Mouse (Mus musculus) testis, adult 2 months (tissue): ENCODE results near the gene Pced1a.

Experiments used
- CTCF ChIP-seq: fragments of 200-500 bp; IDR thresholded peaks from 2 replicates; pipeline ENCODE4 v1.5.1; 2012; ENCODE audit warnings: low read depth, mild to moderate bottlenecking, inconsistent platforms, low read length, moderate library complexity; ENCODE audit not compliant: control insufficient read depth, insufficient read depth, insufficient replicate concordance
- POLR2A ChIP-seq: fragments of 200-500 bp; IDR thresholded peaks from 2 replicates; pipeline ENCODE4 v1.6.1; 2012; ENCODE audit warnings: low read depth, mild to moderate bottlenecking, inconsistent platforms, low read length, moderate library complexity; ENCODE audit not compliant: control insufficient read depth

DNA sequence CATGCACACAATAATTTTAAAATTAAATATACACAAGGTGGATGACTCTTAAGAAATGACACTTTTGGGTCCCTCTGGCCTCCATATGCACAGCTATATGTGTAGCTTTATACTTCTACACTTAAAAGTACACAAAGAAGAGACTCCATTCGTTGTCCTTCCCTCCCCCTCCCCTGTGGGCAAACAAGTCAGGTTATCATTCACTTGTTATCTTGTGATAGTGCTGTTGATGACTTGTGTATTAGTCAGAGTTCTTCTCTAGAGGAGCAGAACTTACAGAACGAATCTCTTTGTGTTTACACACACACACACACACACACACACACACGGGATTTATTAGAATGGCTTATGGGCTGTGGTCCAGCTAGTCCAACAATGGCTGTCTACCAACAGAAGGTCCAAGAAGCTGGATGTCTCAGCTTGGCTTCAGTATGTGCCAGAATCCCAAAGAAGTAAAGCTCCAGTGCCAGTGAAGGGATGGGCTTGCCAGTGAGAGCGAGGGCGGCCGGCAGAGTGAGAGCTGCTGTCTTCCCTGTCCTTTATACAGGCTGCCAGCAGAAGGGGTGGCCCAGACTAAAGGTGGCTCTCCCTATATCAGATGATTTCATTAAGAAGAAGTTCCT, 30.4 kb upstream of the Pced1a start:
- TF ChIP-seq CTCF (no peak), POLR2A (no peak)
